Mouse (Mus musculus): ENCODE measurements around the gene Ppp1r3d. TPM values are rescaled to one million over a fixed set of nuclear protein-coding genes. Genes with fewer than 3 reads are reported as not detected.

The Ppp1r3d gene
- polyA plus RNA-seq, 2 experiments: 0.42 to 0.45 TPM

GRCm38 (mm10) chr2:178420576-178420975 is 6.3 kb upstream of the Ppp1r3d start:
- TF ChIP-seq CTCF (IDR thresholded peaks at IDR 0.05; ENCODE audit: low read depth): no peak
- no peak for TF ChIP-seq EP300 (IDR thresholded peaks at IDR 0.05; ENCODE audit: low read depth)
- 66% methylated on average over 9 of the region's 9 CpGs for WGBS (ENCODE audit: insufficient replicate concordance)
- DNase-seq (ENCODE audit: low read depth in 3 of 3, low spot score in 3 of 3): no peak

GRCm38 (mm10) chr2:178416970-178417369 is 2.7 kb upstream of the Ppp1r3d start:
- peaks cover 17% of the 10 kb centered on the region for H3K27me3 ChIP-seq (ENCODE audit: control insufficient read depth, insufficient read depth, low read length)
- no peak overlapping the region for H3K4me3 ChIP-seq (ENCODE audit: insufficient read depth in 1 of 2, low read depth in 2 of 2, low read length in 2 of 2)
- DNase-seq (ENCODE audit: low read depth in 3 of 3, low spot score in 3 of 3) (no peak), ATAC-seq (ENCODE audit: insufficient read depth) (peak; percentile 42)
- H3K4me2 ChIP-seq (ENCODE audit: low read depth): no peak overlapping the region
- H3K9ac ChIP-seq (replicated peaks): no peak overlapping the region
- H3K9me3 ChIP-seq (ENCODE audit: control insufficient read depth, low read length): no peaks in the 10 kb centered on the region
- H3K36me3 ChIP-seq (replicated peaks; ENCODE audit: control insufficient read depth, insufficient read depth, low read depth): no peaks in the 10 kb centered on the region
- WGBS (ENCODE audit: insufficient replicate concordance): 22% methylated on average over 4 of the region's 4 CpGs
- TF ChIP-seq EP300 (IDR thresholded peaks at IDR 0.05; ENCODE audit: low read depth) (no peak), CTCF (IDR thresholded peaks at IDR 0.05; ENCODE audit: low read depth) (no peak)
- H3K4me1 ChIP-seq (replicated peaks; ENCODE audit: control insufficient read depth in 2 of 2, insufficient read depth in 2 of 2, low read length in 1 of 2): peaks cover 0 to 7% of the 10 kb centered on the region in 2 experiments; a peak in 1 of 4 replicates
- H3K27ac ChIP-seq: no peak overlapping the region

More at GRCm38 (mm10) chr2:178420576-178420975, 6.3 kb upstream of the Ppp1r3d start:
- H3K4me3 ChIP-seq (ENCODE audit: insufficient read depth in 1 of 2, low read depth in 2 of 2, low read length in 2 of 2): no peak overlapping the region
- peaks cover 0 to 7% of the 10 kb centered on the region in 2 experiments; a peak in 1 of 4 replicates for H3K4me1 ChIP-seq (replicated peaks; ENCODE audit: control insufficient read depth in 2 of 2, insufficient read depth in 2 of 2, low read length in 1 of 2)
- H3K9ac ChIP-seq (replicated peaks): no peak overlapping the region
- H3K27ac ChIP-seq: no peak overlapping the region
- no peak overlapping the region for H3K4me2 ChIP-seq (ENCODE audit: low read depth)
- no peaks in the 10 kb centered on the region for H3K27me3 ChIP-seq (ENCODE audit: control insufficient read depth, insufficient read depth, low read length)
- no peak for ATAC-seq (ENCODE audit: insufficient read depth)
- no peaks in the 10 kb centered on the region for H3K36me3 ChIP-seq (replicated peaks; ENCODE audit: control insufficient read depth, insufficient read depth, low read depth)
- H3K9me3 ChIP-seq (ENCODE audit: control insufficient read depth, low read length): no peaks in the 10 kb centered on the region

GRCm38 (mm10) chr2:178416427-178416826 is 2.2 kb upstream of the Ppp1r3d start:
- ATAC-seq (ENCODE audit: insufficient read depth): peak; percentile 51
- WGBS (ENCODE audit: insufficient replicate concordance): 20% methylated on average over 13 of the region's 13 CpGs
- Histone ChIP-seq H3K4me1 (replicated peaks; ENCODE audit: control insufficient read depth in 2 of 2, insufficient read depth in 2 of 2, low read length in 1 of 2) (peaks cover 0 to 7% of the 10 kb centered on the region in 2 experiments; a peak in 1 of 4 replicates), H3K4me2 (ENCODE audit: low read depth) (peak overlapping the region; percentile 15; the same call in 1 of the 2 replicates), H3K4me3 (ENCODE audit: insufficient read depth in 1 of 2, low read depth in 2 of 2, low read length in 2 of 2) (no peak overlapping the region), H3K27ac (no peak overlapping the region), H3K9ac (replicated peaks) (no peak overlapping the region), H3K9me3 (ENCODE audit: control insufficient read depth, low read length) (no peaks in the 10 kb centered on the region), H3K27me3 (ENCODE audit: control insufficient read depth, insufficient read depth, low read length) (peaks cover 17% of the 10 kb centered on the region), H3K36me3 (replicated peaks; ENCODE audit: control insufficient read depth, insufficient read depth, low read depth) (no peaks in the 10 kb centered on the region)
- peak in 2 of 3 experiments; percentile 14 to 41 for DNase-seq (ENCODE audit: low read depth in 3 of 3, low spot score in 3 of 3)
- no peak for TF ChIP-seq EP300 (IDR thresholded peaks at IDR 0.05; ENCODE audit: low read depth)
- TF ChIP-seq CTCF (IDR thresholded peaks at IDR 0.05; ENCODE audit: low read depth): no peak

GRCm38 (mm10) chr2:178415150-178415448 is 827 bp upstream of the Ppp1r3d start:
- H3K9ac ChIP-seq (replicated peaks): no peak overlapping the region
- DNase-seq (ENCODE audit: low read depth in 3 of 3, low spot score in 3 of 3) (no peak), ATAC-seq (ENCODE audit: insufficient read depth) (no peak)
- no peak overlapping the region for H3K27ac ChIP-seq
- 48% methylated on average over 3 of the region's 3 CpGs for WGBS (ENCODE audit: insufficient replicate concordance)
- H3K4me2 ChIP-seq (ENCODE audit: low read depth): no peak overlapping the region
- H3K9me3 ChIP-seq (ENCODE audit: control insufficient read depth, low read length): no peaks in the 10 kb centered on the region
- H3K27me3 ChIP-seq (ENCODE audit: control insufficient read depth, insufficient read depth, low read length): peaks cover 17% of the 10 kb centered on the region
- H3K36me3 ChIP-seq (replicated peaks; ENCODE audit: control insufficient read depth, insufficient read depth, low read depth): no peaks in the 10 kb centered on the region
- no peak overlapping the region for H3K4me3 ChIP-seq (ENCODE audit: insufficient read depth in 1 of 2, low read depth in 2 of 2, low read length in 2 of 2)
- H3K4me1 ChIP-seq (replicated peaks; ENCODE audit: control insufficient read depth in 2 of 2, insufficient read depth in 2 of 2, low read length in 1 of 2): peaks cover 0 to 7% of the 10 kb centered on the region in 2 experiments; a peak in 1 of 4 replicates
- TF ChIP-seq CTCF (IDR thresholded peaks at IDR 0.05; ENCODE audit: low read depth) (no peak), EP300 (IDR thresholded peaks at IDR 0.05; ENCODE audit: low read depth) (no peak)

- ATAC-seq (ENCODE audit: insufficient read depth) (no peak), DNase-seq (ENCODE audit: low read depth in 3 of 3, low spot score in 3 of 3) (no peak)
- Histone ChIP-seq H3K36me3 (replicated peaks; ENCODE audit: control insufficient read depth, insufficient read depth, low read depth) (no peaks in the 10 kb centered on the region), H3K4me1 (replicated peaks; ENCODE audit: control insufficient read depth in 2 of 2, insufficient read depth in 2 of 2, low read length in 1 of 2) (peaks cover 0 to 7% of the 10 kb centered on the region in 2 experiments; a peak in 1 of 4 replicates), H3K4me2 (ENCODE audit: low read depth) (peak overlapping the region; percentile 62), H3K9ac (replicated peaks) (no peak overlapping the region), H3K4me3 (ENCODE audit: insufficient read depth in 1 of 2, low read depth in 2 of 2, low read length in 2 of 2) (peak overlapping the region; percentile 9 to 46; a peak in 3 of 4 replicates), H3K9me3 (ENCODE audit: control insufficient read depth, low read length) (no peaks in the 10 kb centered on the region), H3K27ac (no peak overlapping the region), H3K27me3 (ENCODE audit: control insufficient read depth, insufficient read depth, low read length) (peaks cover 17% of the 10 kb centered on the region)
- no peak for TF ChIP-seq CTCF (IDR thresholded peaks at IDR 0.05; ENCODE audit: low read depth)
- TF ChIP-seq EP300 (IDR thresholded peaks at IDR 0.05; ENCODE audit: low read depth): no peak
- 19% methylated on average over 75 of the region's 75 CpGs for WGBS (ENCODE audit: insufficient replicate concordance)
Observed at GRCm38 (mm10) chr2:178413481-178414260, 601 bp downstream of the Ppp1r3d start.
